Mouse (Mus musculus): ENCODE measurements at regions not wholly inside any gene's neighbourhood (a gene's known extent, or its start where the extent isn't known, plus 50 kb on each side); places are given as distances from the start of the nearest gene placed in this dataset.

- TF ChIP-seq POLR2A (IDR thresholded peaks at IDR 0.05; ENCODE audit: extremely low read depth, insufficient read depth, low read length) = no peak
- no peak for TF ChIP-seq CTCF (IDR thresholded peaks at IDR 0.05; ENCODE audit: low read depth, low read length)
Measured at GRCm38 (mm10) chr9:115485219-115485618, 175.0 kb upstream of the Stt3b start.
